Mouse (Mus musculus): ENCODE data around the gene Tubal3.

Tubal3 gene

DNA sequence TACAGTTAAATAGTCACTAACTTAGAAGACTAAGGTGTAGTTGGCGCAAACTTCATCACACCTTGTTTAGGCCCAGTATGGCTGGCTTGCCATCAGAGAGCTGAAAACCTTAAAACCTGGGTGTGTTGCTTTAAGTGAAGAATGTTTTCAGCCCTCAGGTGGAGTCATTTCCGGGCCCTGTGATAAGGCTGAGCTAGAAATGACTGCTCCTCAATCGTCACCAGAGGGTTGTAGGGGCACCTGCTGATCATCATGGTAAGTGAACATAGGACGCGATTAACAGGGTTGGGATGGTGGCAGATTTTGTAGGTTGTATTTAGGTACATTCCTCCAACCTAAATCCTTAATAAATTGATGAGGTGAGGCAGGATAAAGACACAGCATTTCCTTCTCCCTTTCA lies 6.4 kb downstream of the Tubal3 start:
- no peak for DNase-seq (ENCODE audit: low spot score in 2 of 2)

GRCm38 (mm10) chr13:3925632-3926031 lies 7.6 kb downstream of the Tubal3 start:
- no peak for DNase-seq (ENCODE audit: low spot score in 2 of 2)

GRCm38 (mm10) chr13:3926046-3926445 lies 8.0 kb downstream of the Tubal3 start:
- no peak for DNase-seq (ENCODE audit: low spot score in 2 of 2)

DNA sequence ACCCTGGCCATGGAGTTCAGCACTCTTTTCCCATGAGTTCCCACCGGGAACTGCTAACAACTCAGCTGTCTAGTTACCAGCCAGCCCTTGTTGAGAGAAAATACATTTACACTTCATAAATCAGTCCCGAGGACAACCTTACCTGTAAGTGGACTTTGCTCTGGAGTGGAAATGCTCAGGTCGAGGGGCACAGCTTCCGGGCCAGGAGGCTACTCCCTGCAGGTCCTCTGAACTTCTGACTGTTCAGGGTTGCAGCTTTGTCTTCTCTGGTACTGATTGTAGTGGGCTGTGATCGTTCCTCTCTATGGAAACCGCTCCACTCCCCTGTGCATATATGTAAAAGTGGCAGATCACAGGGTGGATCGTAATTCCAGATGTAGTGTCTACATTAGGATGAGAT lies 26.6 kb downstream of the Tubal3 start:
- DNase-seq (ENCODE audit: low spot score in 2 of 2) = no peak

- no peak for DNase-seq (ENCODE audit: low spot score in 2 of 2)
These were observed 27.2 kb downstream of the Tubal3 start, which contains the start of gene Ucn3 for GRCm38 (mm10) chr13:3945249-3945648. Gene Ucn3 (minus strand): TSS chr13:3945349.

DNA sequence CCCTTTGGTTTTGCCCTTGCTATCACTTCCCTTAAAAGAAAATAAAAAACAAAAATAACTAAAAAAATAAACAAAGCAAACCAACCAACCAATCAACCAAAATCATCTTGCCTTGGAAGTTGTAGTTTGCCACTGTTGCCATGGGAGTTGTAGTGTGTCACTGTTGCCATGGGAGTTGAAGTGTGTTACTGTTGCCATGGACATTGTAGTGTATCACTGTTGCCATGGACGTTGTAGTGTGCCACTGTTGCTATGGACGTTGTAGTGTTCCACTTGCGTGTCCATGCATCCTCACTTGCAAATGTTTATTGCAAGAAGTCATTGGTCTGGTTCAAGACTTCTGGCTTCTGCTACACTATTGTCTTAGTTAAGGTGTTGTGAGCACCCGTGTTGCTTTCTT lies 29.2 kb downstream of the Tubal3 start:
- DNase-seq (ENCODE audit: low spot score in 2 of 2) = no peak

- no peak for DNase-seq (ENCODE audit: low spot score in 2 of 2)
These were observed 31.4 kb downstream of the Tubal3 start for GRCm38 (mm10) chr13:3949477-3949876.

DNA sequence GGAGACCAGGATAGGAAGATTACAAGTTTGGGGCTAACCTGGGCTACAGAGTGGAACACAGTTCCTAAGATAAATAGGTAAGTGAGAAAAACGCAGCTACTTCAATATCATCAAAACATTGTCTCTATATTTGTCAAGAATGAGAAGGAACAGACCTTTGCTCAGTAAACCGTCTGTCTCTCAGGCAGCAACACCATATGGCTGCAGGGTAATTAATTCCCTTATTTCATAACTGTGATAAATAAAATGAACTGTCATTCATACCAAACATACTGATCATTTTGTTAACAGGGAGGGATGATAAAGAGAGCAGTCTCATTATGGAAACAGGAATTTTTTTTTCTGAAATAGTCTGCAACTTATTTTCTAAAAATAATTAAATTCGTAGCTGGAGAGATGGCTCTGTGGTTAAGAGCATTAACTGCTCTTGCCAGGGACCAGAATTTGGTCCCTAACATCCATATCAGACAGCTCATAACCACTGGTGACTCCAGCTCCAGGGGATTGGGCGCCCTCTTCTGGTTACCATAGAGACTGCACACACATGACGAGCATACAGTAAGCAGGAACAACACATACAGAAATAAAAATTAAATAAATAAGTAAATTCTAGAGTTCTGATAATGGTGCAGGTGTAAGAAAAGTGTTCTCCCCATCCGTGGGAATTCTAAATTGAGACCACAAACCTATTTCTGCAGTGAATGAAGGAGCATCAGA lies 33.3 kb downstream of the Tubal3 start:
- no peak for DNase-seq (ENCODE audit: low spot score in 2 of 2)

GRCm38 (mm10) chr13:3968849-3969248 lies 50.8 kb downstream of the Tubal3 start:
- DNase-seq (ENCODE audit: low spot score in 2 of 2) = no peak

Data from right cerebral cortex, postnatal 10 days (tissue).